Mouse (Mus musculus) embryonic facial prominence, embryonic 14.5 days (tissue): ENCODE data around the gene Arhgef39. TPM values are rescaled to one million over a fixed set of nuclear protein-coding genes. Genes with fewer than 3 reads are reported as not detected.

ENCODE experiments used
- ATAC-seq: fragments of 200-750 bp; cut with Nextera tagmentation; 2 replicates; pipeline ENCODE4 v1.8.0; 2017; ENCODE audit warnings: low read depth, moderate number of reproducible peaks, moderate TSS enrichment
- DNase-seq: peaks from one replicate; pipeline ENCODE4 v3.0.0-alpha.2; 2015; ENCODE audit warnings: low spot score
- H3K27ac ChIP-seq: fragments of 300-500 bp; sonication (generic); replicated peaks from 2 replicates; pipeline ENCODE4 v1.5.1; 2014; ENCODE audit warnings: low read depth, mild to moderate bottlenecking, low read length, moderate library complexity
- H3K27me3 ChIP-seq: fragments of 300-500 bp; sonication (generic); replicated peaks from 2 replicates; pipeline ENCODE4 v1.6.1; 2014; ENCODE audit warnings: low read length; ENCODE audit not compliant: control insufficient read depth, insufficient read depth
- H3K36me3 ChIP-seq: fragments of 300-500 bp; sonication (generic); 2 replicates; pipeline ENCODE4 v1.6.1; 2014; ENCODE audit warnings: low read length, mixed read lengths; ENCODE audit not compliant: control insufficient read depth, insufficient read depth
- H3K4me1 ChIP-seq: fragments of 300-500 bp; sonication (generic); 2 replicates; pipeline ENCODE4 v1.6.1; 2014; ENCODE audit warnings: antibody characterized with exemption, low read length; ENCODE audit not compliant: control insufficient read depth, insufficient read depth
- H3K4me2 ChIP-seq: fragments of 300-500 bp; sonication (generic); 2 replicates; pipeline ENCODE4 v1.6.1; 2014; ENCODE audit warnings: low read depth, mild to moderate bottlenecking, low read length, moderate library complexity, mixed read lengths
- H3K4me3 ChIP-seq: fragments of 300-500 bp; sonication (generic); 2 replicates; pipeline ENCODE4 v1.5.1; 2014; ENCODE audit warnings: low read depth, mild to moderate bottlenecking, low read length
- H3K9ac ChIP-seq: fragments of 300-500 bp; sonication (generic); 2 replicates; pipeline ENCODE4 v1.6.1; 2014; ENCODE audit warnings: low read depth, mild to moderate bottlenecking, low read length, moderate library complexity, mixed read lengths
- H3K9me3 ChIP-seq: fragments of 300-500 bp; sonication (generic); 2 replicates; pipeline ENCODE4 v1.6.1; 2016; ENCODE audit warnings: low read length; ENCODE audit not compliant: control insufficient read depth
- WGBS: fragments of 180-500 bp; shearing (Covaris S2); extraction: QIAGEN DNeasy Blood & Tissue Kit; methylation state at CpG from one replicate; pipeline ENCODE4 v1.1.7; 2014; 5-methylcytosine and 5-hydroxymethylcytosine counted together
- polyA plus RNA-seq: library from polyadenylated mRNA; unstranded; fragments of >200 nt; fragmentation: Nextera tagmentation; extraction: Ambion mirVana; gene quantifications from 2 replicates; pipeline ENCODE4 v1.2.1, GENCODE M21; 2014

Arhgef39 gene
- polyA plus RNA-seq, 1 experiment from 2014 or later, result 22.3 TPM

DNA sequence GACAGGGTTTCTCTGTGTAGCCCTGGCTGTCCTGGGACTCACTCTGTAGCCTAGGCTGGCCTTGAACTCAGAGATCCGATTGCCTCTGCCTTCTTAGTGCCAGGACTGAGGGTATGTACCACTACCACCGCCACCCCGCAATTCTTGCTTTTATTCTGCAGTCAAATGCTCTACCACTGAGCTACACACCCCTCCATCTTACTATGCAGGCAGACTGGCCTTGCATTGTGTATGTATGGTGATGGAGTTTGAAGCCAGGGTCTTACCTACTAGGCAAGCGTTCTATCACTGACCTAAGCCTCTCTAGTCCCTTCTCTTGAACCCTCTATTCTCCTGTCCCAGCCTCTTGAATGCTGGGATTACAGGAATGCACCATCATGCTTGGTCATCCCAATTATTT lies 13.8 kb upstream of the Arhgef39 start:
- H3K9ac ChIP-seq, result no peak overlapping the region
- no peak overlapping the region for H3K27ac ChIP-seq
- no peak overlapping the region for H3K4me3 ChIP-seq
- DNase-seq, result no peak
- no peaks in the 10 kb centered on the region for H3K9me3 ChIP-seq
- H3K4me1 ChIP-seq, result peaks cover 10% of the 10 kb centered on the region
- H3K4me2 ChIP-seq, result no peak overlapping the region
- ATAC-seq, result no peak
- H3K36me3 ChIP-seq, result peaks cover 28% of the 10 kb centered on the region; the same call in 1 of the 2 replicates
- H3K27me3 ChIP-seq, result no peaks in the 10 kb centered on the region
- 81% methylated on average over 4 of the region's 4 CpGs for WGBS

DNA sequence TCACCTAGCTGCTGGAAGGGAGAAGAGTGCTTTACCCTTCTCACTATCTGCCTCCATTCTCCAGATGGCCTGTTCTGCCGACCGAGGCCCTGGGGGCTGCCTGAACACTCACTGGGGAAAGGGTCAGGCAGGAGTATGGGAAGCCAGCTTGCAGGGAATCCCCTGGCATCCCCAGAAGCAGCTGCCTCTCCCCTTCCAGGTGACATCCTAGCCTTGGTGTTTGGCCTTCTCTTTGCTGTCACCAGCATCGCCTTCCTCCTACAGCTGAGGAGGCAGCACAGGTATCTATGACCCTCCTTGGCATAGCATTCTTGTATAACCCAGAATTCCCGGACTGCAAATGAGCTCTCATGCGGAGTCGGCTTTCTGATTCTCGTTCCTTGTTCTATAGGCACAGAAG lies 13.2 kb upstream of the Arhgef39 start:
- H3K27me3 ChIP-seq, result no peaks in the 10 kb centered on the region
- 53% methylated on average over 7 of the region's 7 CpGs for WGBS
- H3K36me3 ChIP-seq, result peaks cover 28% of the 10 kb centered on the region; the same call in 1 of the 2 replicates
- H3K4me1 ChIP-seq, result peaks cover 16% of the 10 kb centered on the region
- DNase-seq (no peak), ATAC-seq (no peak)
- H3K4me3 ChIP-seq, result no peak overlapping the region
- no peak overlapping the region for H3K4me2 ChIP-seq
- no peak overlapping the region for H3K27ac ChIP-seq
- no peak overlapping the region for H3K9ac ChIP-seq
- H3K9me3 ChIP-seq, result no peaks in the 10 kb centered on the region

DNA sequence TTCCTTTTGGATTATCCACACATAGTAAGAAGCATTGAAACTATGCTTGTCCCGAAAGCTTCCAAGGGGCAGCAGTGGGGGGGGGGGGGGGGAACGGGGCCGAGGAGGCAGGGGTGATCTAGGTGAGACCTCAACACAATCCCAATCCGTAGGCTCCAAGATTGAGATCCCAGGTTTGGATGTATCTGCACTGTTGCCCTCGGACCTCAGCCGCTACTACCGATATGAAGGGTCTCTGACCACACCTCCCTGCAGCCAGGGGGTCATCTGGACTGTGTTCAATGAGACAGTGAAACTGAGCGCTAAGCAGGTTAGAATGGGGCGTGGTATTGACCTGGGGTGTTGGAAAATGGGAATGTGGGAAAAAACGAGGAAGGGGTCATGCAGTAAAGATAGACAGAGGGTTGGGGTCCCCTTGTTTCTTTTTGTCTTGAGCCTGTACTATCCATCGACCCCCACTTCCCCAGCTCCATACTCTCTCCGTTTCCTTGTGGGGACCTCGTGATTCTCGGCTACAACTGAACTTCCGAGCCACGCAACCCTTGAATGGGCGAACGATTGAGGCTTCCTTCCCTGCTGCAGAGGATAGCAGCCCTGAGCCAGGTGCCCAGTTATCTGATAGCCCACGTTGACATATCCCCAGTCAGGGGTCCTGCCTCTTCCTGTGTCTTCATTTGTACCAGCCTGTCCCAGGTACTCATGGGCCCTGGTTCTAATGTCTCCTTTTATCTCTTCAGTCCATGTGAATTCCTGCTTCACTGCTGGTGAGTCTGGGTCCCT lies 12.4 kb upstream of the Arhgef39 start:
- H3K9me3 ChIP-seq, result no peaks in the 10 kb centered on the region
- H3K4me3 ChIP-seq, result no peak overlapping the region
- 77% methylated on average over 18 of the region's 19 CpGs for WGBS
- no peak overlapping the region for H3K4me2 ChIP-seq
- DNase-seq, result no peak
- H3K4me1 ChIP-seq, result peaks cover 18% of the 10 kb centered on the region
- H3K27ac ChIP-seq, result no peak overlapping the region
- ATAC-seq, result no peak
- H3K27me3 ChIP-seq, result no peaks in the 10 kb centered on the region
- H3K36me3 ChIP-seq, result peaks cover 22% of the 10 kb centered on the region; the same call in 1 of the 2 replicates
- no peak overlapping the region for H3K9ac ChIP-seq

DNA sequence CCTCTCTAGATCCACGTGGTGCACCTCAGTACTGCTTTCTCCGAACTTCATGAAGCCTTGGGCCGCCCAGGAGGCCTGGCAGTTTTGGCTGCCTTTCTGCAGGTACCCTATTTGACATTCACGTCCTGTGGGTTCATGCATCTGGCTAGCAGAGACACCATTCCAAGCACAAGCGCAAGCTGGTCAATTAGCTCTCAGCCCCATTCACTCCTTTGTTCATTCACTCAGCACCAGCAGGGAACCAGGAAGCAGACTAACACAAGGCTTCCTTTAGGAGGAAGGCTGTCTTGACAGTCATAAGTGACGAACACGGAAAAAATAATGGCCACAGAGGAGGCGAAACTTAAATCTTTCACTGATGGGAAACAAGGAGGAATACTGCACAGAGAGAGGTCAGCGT lies 9.6 kb upstream of the Arhgef39 start:
- Histone ChIP-seq H3K36me3 (no peaks in the 10 kb centered on the region), H3K9ac (peak overlapping the region; percentile 65), H3K27me3 (no peaks in the 10 kb centered on the region), H3K4me3 (peak overlapping the region; percentile 47), H3K27ac (no peak overlapping the region), H3K9me3 (no peaks in the 10 kb centered on the region), H3K4me1 (peaks cover 18% of the 10 kb centered on the region), H3K4me2 (peak overlapping the region; percentile 84)
- no peak for ATAC-seq
- 39% methylated on average over 9 of the region's 9 CpGs for whole genome bisulfite sequencing
- DNase-seq, result no peak

DNA sequence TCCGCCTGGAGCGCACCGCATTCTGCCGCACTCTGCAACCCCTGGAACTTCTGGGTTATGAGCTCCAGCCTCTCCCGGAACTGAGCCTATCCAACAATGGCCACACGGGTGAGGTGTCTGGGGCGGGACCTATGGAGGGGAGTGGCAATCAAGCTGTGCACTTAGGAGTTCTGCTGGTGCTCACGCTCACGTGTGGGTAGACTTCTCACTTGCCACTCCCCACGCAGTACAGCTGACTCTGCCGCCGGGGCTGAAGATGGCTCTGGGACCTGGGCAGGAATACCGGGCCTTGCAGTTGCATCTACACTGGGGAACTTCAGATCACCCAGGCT lies 9.1 kb upstream of the Arhgef39 start:
- H3K4me1 ChIP-seq, result peaks cover 18% of the 10 kb centered on the region
- H3K36me3 ChIP-seq, result no peaks in the 10 kb centered on the region
- no peak overlapping the region for H3K27ac ChIP-seq
- H3K4me2 ChIP-seq, result peak overlapping the region; percentile 84
- no peaks in the 10 kb centered on the region for H3K27me3 ChIP-seq
- peak overlapping the region; percentile 65 for H3K9ac ChIP-seq
- H3K4me3 ChIP-seq, result peak overlapping the region; percentile 47
- ATAC-seq (peak; percentile 73), DNase-seq (peak; percentile 67)
- WGBS, result 1% methylated on average over 13 of the region's 13 CpGs
- H3K9me3 ChIP-seq, result no peaks in the 10 kb centered on the region

DNA sequence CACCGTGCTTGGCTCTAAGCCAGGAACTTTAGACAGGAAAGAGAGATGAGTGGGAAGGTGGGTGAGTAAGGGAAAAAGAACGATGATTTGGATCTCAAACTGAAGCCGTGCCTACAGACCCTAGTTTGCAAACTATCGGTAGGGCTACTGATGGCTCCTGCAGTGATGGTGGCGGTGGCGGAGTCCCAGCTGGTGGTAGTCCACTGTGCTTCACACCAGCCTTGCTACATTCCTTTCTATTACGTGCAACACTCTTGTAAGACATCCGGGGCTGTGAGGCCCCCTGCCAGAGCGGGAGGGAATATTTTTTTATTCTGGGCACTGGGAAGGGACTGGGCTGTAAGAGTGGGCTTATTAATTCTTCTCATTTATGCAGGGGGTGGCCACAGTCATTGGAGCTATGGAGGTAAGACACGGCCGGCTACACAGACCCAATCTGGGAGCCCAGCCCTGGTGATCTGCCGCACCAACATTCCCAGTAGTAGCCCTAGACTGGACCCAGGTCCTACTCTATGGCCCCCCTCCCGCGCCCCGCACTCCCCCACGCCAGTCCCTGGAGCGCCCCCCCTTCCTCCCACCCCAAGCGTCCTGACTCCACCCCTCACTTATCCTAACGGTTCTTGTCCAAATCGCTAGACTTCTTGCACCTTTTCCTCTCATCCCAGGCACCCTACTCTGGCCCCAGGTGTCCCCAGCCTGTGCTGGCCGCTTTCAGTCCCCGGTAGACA lies 8.6 kb upstream of the Arhgef39 start:
- peaks cover 18% of the 10 kb centered on the region for H3K4me1 ChIP-seq
- H3K9me3 ChIP-seq, result no peaks in the 10 kb centered on the region
- peak overlapping the region; percentile 47 for H3K4me3 ChIP-seq
- peak overlapping the region; percentile 84 for H3K4me2 ChIP-seq
- no peaks in the 10 kb centered on the region for H3K27me3 ChIP-seq
- peak; percentile 53 for ATAC-seq
- no peaks in the 10 kb centered on the region for H3K36me3 ChIP-seq
- no peak overlapping the region for H3K27ac ChIP-seq
- WGBS, result 7% methylated on average over 16 of the region's 22 CpGs
- peak overlapping the region; percentile 65 for H3K9ac ChIP-seq
- peak; percentile 59 for DNase-seq

DNA sequence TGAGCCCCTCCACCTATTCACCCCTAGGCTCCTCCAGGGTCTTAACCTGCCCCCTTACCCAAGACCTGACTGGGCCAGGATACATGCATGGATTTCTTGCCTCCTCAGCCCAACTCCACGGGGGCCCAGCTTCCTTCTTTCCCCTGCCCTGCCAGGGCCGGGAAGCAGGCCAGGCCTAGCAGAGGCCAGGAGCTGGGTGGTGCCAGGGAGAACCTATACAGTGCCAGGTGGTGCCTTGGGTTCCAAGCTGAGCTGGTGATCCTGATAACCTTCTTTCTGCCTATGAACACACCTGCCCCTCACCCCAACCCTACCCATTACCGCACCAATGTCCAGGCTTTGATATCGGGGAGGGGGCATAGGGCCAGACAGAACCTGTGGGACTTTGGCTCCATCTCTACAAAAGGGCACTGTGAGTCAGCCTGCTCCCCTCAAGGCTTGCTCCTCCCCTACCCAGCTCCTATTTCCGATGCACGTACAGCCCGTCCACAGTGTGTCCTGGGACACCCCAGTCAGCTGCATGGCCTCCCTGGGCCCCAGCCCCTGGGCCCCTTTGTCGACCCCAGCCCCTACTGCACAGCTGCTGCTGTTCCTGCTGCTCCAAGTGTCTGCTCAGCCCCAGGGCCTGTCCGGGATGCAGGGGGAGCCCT lies 7.2 kb upstream of the Arhgef39 start, which contains the start of gene Car9:
Car9 (plus strand) TSS at position 431 of the 650 bp plus-strand sequence.
- no peak for ATAC-seq
- Histone ChIP-seq H3K27me3 (no peaks in the 10 kb centered on the region), H3K4me1 (peaks cover 18% of the 10 kb centered on the region), H3K36me3 (no peaks in the 10 kb centered on the region), H3K9ac (peak within 1 kb of the TSS; percentile 65; the same call in 1 of the 2 replicates), H3K27ac (no peak within 1 kb of the TSS), H3K4me3 (peak within 1 kb of the TSS; percentile 47), H3K9me3 (no peaks in the 10 kb centered on the region), H3K4me2 (peak within 1 kb of the TSS; percentile 84)
- DNase-seq, result no peak
- WGBS, result 50% methylated on average over 9 of the region's 9 CpGs

DNA sequence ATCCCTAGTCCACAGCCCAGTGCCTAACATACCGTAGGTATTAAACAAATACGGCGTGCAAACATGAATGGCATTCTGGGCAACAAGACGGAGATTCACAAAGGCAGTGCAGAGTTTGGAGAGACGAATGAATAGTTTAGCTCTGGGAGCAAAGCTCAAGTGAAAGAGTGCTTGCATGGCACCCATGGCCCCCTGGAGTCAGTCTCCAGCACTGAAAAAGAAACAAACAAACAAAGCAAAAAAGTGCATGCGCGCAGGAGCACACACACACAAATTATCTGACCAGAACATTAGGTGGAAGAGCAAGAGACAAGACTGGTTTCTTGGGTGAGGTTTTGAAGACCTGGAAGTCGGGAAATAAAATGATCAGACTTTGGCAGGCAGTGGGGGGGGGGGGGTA lies 6.6 kb upstream of the Arhgef39 start:
- H3K4me1 ChIP-seq, result peaks cover 18% of the 10 kb centered on the region
- no peak overlapping the region for H3K27ac ChIP-seq
- DNase-seq (no peak), ATAC-seq (no peak)
- no peaks in the 10 kb centered on the region for H3K9me3 ChIP-seq
- H3K4me3 ChIP-seq, result no peak overlapping the region
- no peak overlapping the region for H3K4me2 ChIP-seq
- WGBS, result 80% methylated on average over 8 of the region's 8 CpGs
- no peaks in the 10 kb centered on the region for H3K36me3 ChIP-seq
- H3K9ac ChIP-seq, result no peak overlapping the region
- no peaks in the 10 kb centered on the region for H3K27me3 ChIP-seq
